9 mouse cellular contexts compared by ENCODE assay signal in the genomic region with DNA sequence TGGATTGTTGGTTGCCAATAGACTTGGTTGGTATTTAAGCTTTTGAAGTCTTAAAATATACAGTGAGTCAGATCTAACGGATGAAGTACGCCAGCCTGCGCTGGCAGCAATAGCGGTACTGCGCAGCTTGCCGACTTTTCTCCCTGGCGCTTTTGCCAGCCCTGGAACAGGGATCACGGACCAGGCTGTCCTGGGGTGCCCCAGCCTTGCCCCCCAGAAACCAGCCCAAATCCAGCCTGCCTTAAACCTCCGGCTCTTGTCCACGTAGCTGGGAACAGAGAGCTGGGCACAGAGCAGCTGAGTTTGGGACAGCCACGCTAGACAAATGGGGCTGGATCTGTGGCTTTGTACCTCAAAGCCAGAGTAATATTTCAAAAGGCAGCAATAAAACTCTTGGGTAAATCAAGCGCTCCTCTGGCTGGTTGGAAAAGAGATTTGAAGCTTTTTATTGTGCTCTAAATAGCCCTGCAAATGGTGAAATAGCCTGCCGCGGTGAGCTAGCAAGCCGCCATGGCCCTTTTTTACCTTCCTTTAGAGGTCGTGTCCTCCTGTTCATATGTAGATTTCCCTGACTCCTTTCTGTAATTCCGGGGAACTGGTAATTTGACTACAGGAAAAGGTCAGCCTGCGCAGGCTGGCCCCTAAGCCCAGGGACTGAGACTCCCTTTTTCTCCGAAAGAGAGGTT. TPM values are rescaled to one million over a fixed set of nuclear protein-coding genes. Genes with fewer than 3 reads are reported as not detected.
DNase-seq lines count a peak whose midpoint lies in the region; ATAC-seq and TF ChIP-seq lines count a peak whose summit lies in the region.
"Had no signal": no experiment of that assay in that cellular context is flagged by ENCODE, and none has a peak within 500 bp of the region (broad histone marks: within the 10 kb centered on the region; RNA-seq: fewer than 3 reads in every experiment).

No protein-coding gene starts in this region.

- no peak for TF ChIP-seq CTCF in cerebellum, adult 2 months (IDR thresholded peaks at IDR 0.05; ENCODE audit: borderline replicate concordance, insufficient read depth, low read depth, low read length)

- peak; percentile 8 to 22 for DNase-seq in cerebellum, adult 2 months
- DNase-seq in midbrain, embryonic 11.5 days (ENCODE audit: low spot score, missing footprints) = peak; percentile 97
- peak; percentile 35 to 47 for DNase-seq in heart, postnatal 10 days
- peak; percentile 66 for DNase-seq in limb, embryonic 11.5 days (ENCODE audit: low spot score)
- peak; percentile 80 for DNase-seq in neural tube, embryonic 10.5 days (ENCODE audit: extremely low spot score, low spot score)
- no peak for DNase-seq in thymus, postnatal 0 days (ENCODE audit: low spot score)

- TF ChIP-seq POLR2A in cerebellum, adult 2 months (IDR thresholded peaks at IDR 0.05; ENCODE audit: borderline replicate concordance, insufficient read depth, low read length) = no peak

- no peak overlapping the region for H3K27ac ChIP-seq in cerebellum, adult 2 months (ENCODE audit: insufficient read depth, low read length)
- no peak overlapping the region for H3K27ac ChIP-seq in midbrain, embryonic 11.5 days (ENCODE audit: low read depth, low read length)
- no peak overlapping the region for H3K27ac ChIP-seq in midbrain, embryonic 13.5 days
- 0 out of 2 replicates have a peak overlapping the region, but pooled peaks have one; percentile 15 for H3K27ac ChIP-seq in limb, embryonic 11.5 days (replicated peaks; ENCODE audit: low read depth, low read length)
- H3K27ac ChIP-seq: embryonic facial prominence, embryonic 13.5 days had no signal

- intact Hi-C loops in heart, postnatal 10 days (cut with DNase I) = loop anchor here (2.0 to 5.0 kb wide), 2 partner anchors 191 to 824 kb away; no protein-coding TSS in a partner anchor

- H3K36me3 ChIP-seq in midbrain, embryonic 11.5 days (ENCODE audit: control insufficient read depth, insufficient read depth, low read length) = no peaks in the 10 kb centered on the region
- H3K36me3 ChIP-seq in midbrain, embryonic 13.5 days = no peaks in the 10 kb centered on the region
- no peaks in the 10 kb centered on the region for H3K36me3 ChIP-seq in limb, embryonic 11.5 days (ENCODE audit: control insufficient read depth, insufficient read depth, low read length)
- H3K36me3 ChIP-seq: embryonic facial prominence, embryonic 13.5 days had no signal

- H3K9me3 ChIP-seq in midbrain, embryonic 11.5 days (ENCODE audit: control insufficient read depth, low read length) = no peaks in the 10 kb centered on the region
- H3K9me3 ChIP-seq in midbrain, embryonic 13.5 days = no peaks in the 10 kb centered on the region
- H3K9me3 ChIP-seq in limb, embryonic 11.5 days (ENCODE audit: control insufficient read depth, low read length) = no peaks in the 10 kb centered on the region
- H3K9me3 ChIP-seq: embryonic facial prominence, embryonic 13.5 days had no signal

- H3K4me1 ChIP-seq in cerebellum, adult 2 months (ENCODE audit: control insufficient read depth, insufficient read depth, low read length) = no peaks in the 10 kb centered on the region
- no peaks in the 10 kb centered on the region for H3K4me1 ChIP-seq in midbrain, embryonic 11.5 days (ENCODE audit: control insufficient read depth, insufficient read depth, low read length)
- H3K4me1 ChIP-seq in midbrain, embryonic 13.5 days (replicated peaks) = no peaks in the 10 kb centered on the region
- H3K4me1 ChIP-seq in limb, embryonic 11.5 days (ENCODE audit: control insufficient read depth, insufficient read depth, low read length) = peaks cover 18% of the 10 kb centered on the region
- H3K4me1 ChIP-seq: embryonic facial prominence, embryonic 13.5 days had no signal

- no peak overlapping the region for H3K4me2 ChIP-seq in midbrain, embryonic 11.5 days
- no peak overlapping the region for H3K4me2 ChIP-seq in midbrain, embryonic 13.5 days (replicated peaks)
- H3K4me2 ChIP-seq in limb, embryonic 11.5 days (ENCODE audit: low read depth, severe bottlenecking) = peak overlapping the region; percentile 51
- H3K4me2 ChIP-seq: embryonic facial prominence, embryonic 13.5 days had no signal

- H3K4me3 ChIP-seq in cerebellum, adult 2 months (replicated peaks; ENCODE audit: insufficient read depth, low read depth, low read length) = no peak overlapping the region
- H3K4me3 ChIP-seq in midbrain, embryonic 11.5 days (ENCODE audit: low read depth, low read length) = no peak overlapping the region
- no peak overlapping the region for H3K4me3 ChIP-seq in midbrain, embryonic 13.5 days (replicated peaks)
- peak overlapping the region; percentile 24 for H3K4me3 ChIP-seq in limb, embryonic 11.5 days (ENCODE audit: low read depth, low read length)
- H3K4me3 ChIP-seq: embryonic facial prominence, embryonic 13.5 days had no signal

- H3K9ac ChIP-seq in midbrain, embryonic 11.5 days (ENCODE audit: low read length) = no peak overlapping the region
- H3K9ac ChIP-seq in midbrain, embryonic 13.5 days (replicated peaks) = no peak overlapping the region
- peak overlapping the region; percentile 45; the same call in 1 of the 2 replicates for H3K9ac ChIP-seq in limb, embryonic 11.5 days (ENCODE audit: low read length)
- H3K9ac ChIP-seq: embryonic facial prominence, embryonic 13.5 days had no signal

- 10% methylated on average over 19 of the region's 19 CpGs for WGBS in cerebellum, adult 2 months
- 2% methylated on average over 19 of the region's 19 CpGs for WGBS in midbrain, embryonic 11.5 days
- 2% methylated on average over 19 of the region's 19 CpGs for WGBS in midbrain, embryonic 13.5 days
- under 1% methylated on average over 19 of the region's 19 CpGs for WGBS in limb, embryonic 11.5 days

- H3K27me3 ChIP-seq in cerebellum, adult 2 months (ENCODE audit: control insufficient read depth, insufficient read depth, low read length) = peaks cover 7% of the 10 kb centered on the region; the same call in 1 of the 2 replicates
- peaks cover 71% of the 10 kb centered on the region for H3K27me3 ChIP-seq in midbrain, embryonic 11.5 days (ENCODE audit: control insufficient read depth, insufficient read depth, low read length)
- peaks cover 88% of the 10 kb centered on the region for H3K27me3 ChIP-seq in midbrain, embryonic 13.5 days
- peaks cover 14% of the 10 kb centered on the region; the same call in 1 of the 2 replicates for H3K27me3 ChIP-seq in limb, embryonic 11.5 days (ENCODE audit: control insufficient read depth, insufficient read depth, low read length)

- no peak for ATAC-seq in cerebellum, adult (ENCODE audit: insufficient number of reproducible peaks, low FRiP score, low TSS enrichment)
- no peak for ATAC-seq in midbrain, embryonic 11.5 days (ENCODE audit: low FRiP score)
- ATAC-seq in midbrain, embryonic 13.5 days = no peak
- peak; percentile 60; the same call in 1 of the 2 replicates for ATAC-seq in limb, embryonic 11.5 days (ENCODE audit: insufficient number of reproducible peaks, low FRiP score, low TSS enrichment, low read depth)

RNA-seq across cellular contexts. Expression of a gene that starts 6.2 kb away (rescaled TPM):
- 13.7 and 19.2 TPM in 2 replicates for polyA plus RNA-seq in cerebellum, adult 2 months (2012; rRNA removed)
- 8.5 and 10.0 TPM in 2 replicates for polyA plus RNA-seq in midbrain, embryonic 11.5 days (2014; fragmentation: Nextera tagmentation; extraction: Ambion mirVana)
- 5.3 and 5.4 TPM in 2 replicates for polyA plus RNA-seq in midbrain, embryonic 13.5 days (2015; fragmentation: Nextera tagmentation; extraction: Ambion mirVana)
- 10 to 100 TPM; 11.8 to 13.3 TPM for total RNA-seq in heart, postnatal 10 days (2021)
- 15.3 and 20.3 TPM in 2 replicates for polyA plus RNA-seq in limb, embryonic 11.5 days (2014; fragmentation: Nextera tagmentation; extraction: Ambion mirVana)
- 24.2 and 24.6 TPM in 2 replicates for polyA plus RNA-seq in thymus, postnatal 0 days (2015; fragmentation: Nextera tagmentation; extraction: Ambion mirVana)
